In genomic region chr10:116980888-116981287, GRCm38 (mm10) we compare ENCODE assay signal across 9 mouse cellular contexts. TPM values are rescaled to one million over a fixed set of nuclear protein-coding genes. Genes with fewer than 3 reads are reported as not detected.
DNase-seq lines count a peak whose midpoint lies in the region; ATAC-seq lines count a peak whose summit lies in the region.
"Had no signal": no experiment of that assay in that cellular context is flagged by ENCODE, and none has a peak within 500 bp of the region (broad histone marks: within the 10 kb centered on the region; RNA-seq: fewer than 3 reads in every experiment).

No protein-coding gene starts in this region.

- H3K27me3 ChIP-seq in kidney, embryonic 16.5 days (ENCODE audit: insufficient read depth, low read length) = no peaks in the 10 kb centered on the region
- H3K27me3 ChIP-seq in forebrain, embryonic 11.5 days (ENCODE audit: control insufficient read depth, insufficient read depth, low read length) = no peaks in the 10 kb centered on the region

- intact Hi-C loops in left cerebral cortex, postnatal 10 days (cut with DNase I) = loop anchor here (5.0 kb wide), 1 partner anchor 51 kb away; no protein-coding TSS in a partner anchor

- ATAC-seq in kidney, embryonic 16.5 days (ENCODE audit: low FRiP score, low TSS enrichment) = no peak
- ATAC-seq in monocyte, adult 5-6 weeks (replicated peaks; ENCODE audit: insufficient number of reproducible peaks, low FRiP score, low TSS enrichment, poor library complexity, severe bottlenecking) = no peak; the same call in 1 of the 2 replicates
- no peak for ATAC-seq in forebrain, embryonic 11.5 days (replicated peaks; ENCODE audit: low FRiP score)

- no peak overlapping the region for H3K27ac ChIP-seq in kidney, embryonic 16.5 days (ENCODE audit: low read length)
- H3K27ac ChIP-seq in forebrain, embryonic 11.5 days (ENCODE audit: low read depth, low read length) = no peak overlapping the region

- peaks cover 7% of the 10 kb centered on the region; the same call in 1 of the 2 replicates for H3K4me1 ChIP-seq in kidney, embryonic 16.5 days (ENCODE audit: insufficient read depth, low read length)
- no peaks in the 10 kb centered on the region for H3K4me1 ChIP-seq in forebrain, embryonic 11.5 days (replicated peaks; ENCODE audit: control insufficient read depth, insufficient read depth, low read length)

- no peak overlapping the region for H3K4me2 ChIP-seq in kidney, embryonic 16.5 days (replicated peaks; ENCODE audit: low read depth, low read length)
- no peak overlapping the region for H3K4me2 ChIP-seq in forebrain, embryonic 11.5 days (ENCODE audit: low read depth, low read length, severe bottlenecking)

- no peak overlapping the region for H3K4me3 ChIP-seq in kidney, embryonic 16.5 days (ENCODE audit: low read length)
- no peak overlapping the region for H3K4me3 ChIP-seq in forebrain, embryonic 11.5 days (ENCODE audit: low read depth, low read length)

- H3K36me3 ChIP-seq in kidney, embryonic 16.5 days (ENCODE audit: insufficient read depth, low read length) = no peaks in the 10 kb centered on the region
- no peaks in the 10 kb centered on the region for H3K36me3 ChIP-seq in forebrain, embryonic 11.5 days (ENCODE audit: control insufficient read depth, insufficient read depth, low read length)

- peak; percentile 75 for DNase-seq in kidney, adult 9 months
- peak; percentile 37 to 47 for DNase-seq in B cell, adult 2 months
- DNase-seq in ES-CJ7 (ENCODE audit: low read depth, low spot score) = peak; percentile 43
- peak; percentile 22 for DNase-seq in hindlimb bud, embryonic 11.5 days (ENCODE audit: extremely low spot score, low read depth, low spot score)
- no peak for DNase-seq in left cerebral cortex, postnatal 10 days (ENCODE audit: extremely low spot score in 1 of 2, low spot score in 2 of 2)
- DNase-seq in forebrain, embryonic 11.5 days (ENCODE audit: low spot score) = no peak

- WGBS in kidney, embryonic 16.5 days = 77% methylated on average over 3 of the region's 3 CpGs
- 69% methylated on average over 3 of the region's 3 CpGs for WGBS in forebrain, embryonic 11.5 days

- no peaks in the 10 kb centered on the region for H3K9me3 ChIP-seq in kidney, embryonic 16.5 days (ENCODE audit: low read length)
- H3K9me3 ChIP-seq in forebrain, embryonic 11.5 days (ENCODE audit: control insufficient read depth, low read length) = no peaks in the 10 kb centered on the region

- H3K9ac ChIP-seq in kidney, embryonic 16.5 days (replicated peaks; ENCODE audit: low read length) = no peak overlapping the region
- H3K9ac ChIP-seq in forebrain, embryonic 11.5 days (ENCODE audit: low read length) = no peak overlapping the region

RNA-seq across cellular contexts. Expression of gene Best3, which starts 5.2 kb away (rescaled TPM):
- 0.18 and 0.32 TPM in 2 replicates for polyA plus RNA-seq in kidney, embryonic 16.5 days (2015; fragmentation: Nextera tagmentation; extraction: Ambion mirVana)
- not detected in 3 replicates for total RNA-seq in monocyte, adult 5-6 weeks (2017)
- under 1 TPM; 0.28 TPM for total RNA-seq in left cerebral cortex, postnatal 10 days (2021)
- polyA plus RNA-seq in forebrain, embryonic 11.5 days (2014; fragmentation: Nextera tagmentation; extraction: Ambion mirVana) = 0.09 and 0.15 TPM in 2 replicates

RNA-seq across cellular contexts. Expression of gene Gm10271, which starts 8.5 kb away (rescaled TPM):
- not detected in 2 replicates for polyA plus RNA-seq in kidney, embryonic 16.5 days (2015; fragmentation: Nextera tagmentation; extraction: Ambion mirVana)
- not detected in 3 replicates for total RNA-seq in monocyte, adult 5-6 weeks (2017)
- total RNA-seq in left cerebral cortex, postnatal 10 days (2021) = not detected
- not detected in 2 replicates for polyA plus RNA-seq in forebrain, embryonic 11.5 days (2014; fragmentation: Nextera tagmentation; extraction: Ambion mirVana)
- polyA plus RNA-seq: lung, embryonic 16.5 days had no signal

RNA-seq across cellular contexts. Expression of gene Rab3ip, which starts 30.3 kb away (rescaled TPM):
- polyA plus RNA-seq in kidney, embryonic 16.5 days (2015; fragmentation: Nextera tagmentation; extraction: Ambion mirVana) = 136 and 141 TPM in 2 replicates
- total RNA-seq in monocyte, adult 5-6 weeks (2017) = 16.6 to 20.8 TPM (median 18.0 TPM) in 3 replicates
- total RNA-seq in left cerebral cortex, postnatal 10 days (2021) = 10 to 100 TPM; 39.6 to 43.4 TPM
- polyA plus RNA-seq in forebrain, embryonic 11.5 days (2014; fragmentation: Nextera tagmentation; extraction: Ambion mirVana) = 45.7 and 46.5 TPM in 2 replicates

Comparison
In these comparisons a context has a peak if more than half of its experiments do, and no peak if none do; other contexts are left out.
1. DNase-seq: peak in kidney, adult 9 months (single experiment), B cell, adult 2 months (2 of 2), ES-CJ7 (single experiment) and hindlimb bud, embryonic 11.5 days (single experiment); none in left cerebral cortex, postnatal 10 days (0 of 2) and forebrain, embryonic 11.5 days (single experiment).